Mouse (Mus musculus) brain, embryonic 14.5 days (tissue): Measurements from ENCODE around the gene Man2b1.

Experiments used
- CTCF ChIP-seq: fragments of 200-500 bp; IDR thresholded peaks from 2 replicates; pipeline ENCODE4 v1.5.1; 2012; ENCODE audit warnings: inconsistent platforms, mild to moderate bottlenecking, moderate library complexity, borderline replicate concordance; ENCODE audit not compliant: insufficient read depth, insufficient read length; ENCODE audit errors: extremely low read depth
- POLR2A ChIP-seq: fragments of 200-500 bp; IDR thresholded peaks from 2 replicates; pipeline ENCODE4 v1.6.1; 2012; ENCODE audit warnings: mild to moderate bottlenecking, inconsistent platforms, borderline replicate concordance; ENCODE audit not compliant: poor library complexity, insufficient read depth, insufficient read length, severe bottlenecking; ENCODE audit errors: extremely low read depth

- no peak for TF ChIP-seq CTCF
- TF ChIP-seq POLR2A: no peak
Measured at GRCm38 (mm10) chr8:85035728-85036310, 47.3 kb upstream of the Man2b1 start.
